Mouse (Mus musculus): ENCODE data around the gene Vax2.

GRCm38 (mm10) chr6:83690936-83691335, 20.1 kb upstream of the Vax2 start:
- TF ChIP-seq CTCF (IDR thresholded peaks at IDR 0.05; ENCODE audit: borderline replicate concordance, extremely low read depth, insufficient read depth, insufficient read length): no peak
- no peak for TF ChIP-seq POLR2A (IDR thresholded peaks at IDR 0.05; ENCODE audit: borderline replicate concordance, extremely low read depth, insufficient read depth, insufficient read length, poor library complexity, severe bottlenecking)
